Mouse (Mus musculus): ENCODE results near the gene Hsdl2. TPM values are rescaled to one million over a fixed set of nuclear protein-coding genes. Genes with fewer than 3 reads are reported as not detected.

The Hsdl2 gene
- total and polyA plus RNA-seq, 3 experiments: 1.9 to 25.0 (median 18.5) TPM

DNA sequence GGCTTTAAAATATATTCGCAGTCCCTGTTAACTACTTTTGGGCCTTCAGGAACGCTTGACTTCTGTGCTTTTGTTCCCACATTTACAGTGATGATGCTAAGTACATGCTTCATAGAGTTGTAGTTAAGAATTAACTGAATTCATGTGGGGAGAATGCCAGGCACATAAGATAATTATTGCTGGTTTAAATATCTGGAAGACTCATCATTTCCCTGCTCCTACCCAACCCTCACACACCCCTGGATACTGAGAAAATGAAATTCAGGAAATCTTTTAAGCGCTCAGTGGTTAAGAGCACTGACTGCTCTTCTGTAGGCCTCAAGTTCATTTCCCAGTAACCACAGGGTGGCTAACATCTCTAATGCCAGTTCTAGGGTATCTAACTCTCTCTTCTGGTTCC lies 60.7 kb downstream of the Hsdl2 start:
- TF ChIP-seq GATA2 (IDR thresholded peaks at IDR 0.05; ENCODE audit: borderline replicate concordance, low read depth, low read length): no peak
- no peak for TF ChIP-seq POLR2AphosphoS5 (IDR thresholded peaks at IDR 0.05; ENCODE audit: insufficient replicate concordance, low read depth, low read length)
- TF ChIP-seq GATA1 (IDR thresholded peaks at IDR 0.05; ENCODE audit: borderline replicate concordance, low read length): no peak
- TF ChIP-seq TAL1 (conservative IDR thresholded peaks at IDR 0.05; ENCODE audit: low read depth, low read length): no peak
- TF ChIP-seq CTCF (IDR thresholded peaks at IDR 0.05; ENCODE audit: low read depth, low read length): no peak
- Histone ChIP-seq H3K9me3 (replicated peaks) (no peaks in the 10 kb centered on the region), H3K27me3 (ENCODE audit: insufficient read depth, low read length) (no peaks in the 10 kb centered on the region), H3K4me1 (ENCODE audit: insufficient read depth, low read depth, low read length) (peaks cover 84% of the 10 kb centered on the region), H3K4me3 (ENCODE audit: low read depth, low read length) (no peak overlapping the region), H3K36me3 (replicated peaks) (no peaks in the 10 kb centered on the region)
- ATAC-seq (ENCODE audit: extremely low read depth, insufficient number of reproducible peaks, low FRiP score, poor library complexity, severe bottlenecking) (no peak), DNase-seq (ENCODE audit: low spot score) (no peak)

- ATAC-seq (ENCODE audit: extremely low read depth, insufficient number of reproducible peaks, low FRiP score, poor library complexity, severe bottlenecking) (no peak), DNase-seq (ENCODE audit: low spot score) (no peak)
- peaks cover under 1% of the 10 kb centered on the region for H3K36me3 ChIP-seq (replicated peaks)
- no peaks in the 10 kb centered on the region for H3K9me3 ChIP-seq (replicated peaks)
- no peak overlapping the region for H3K4me3 ChIP-seq (ENCODE audit: low read depth, low read length)
- TF ChIP-seq GATA1 (IDR thresholded peaks at IDR 0.05; ENCODE audit: borderline replicate concordance, low read length): no peak
- TF ChIP-seq GATA2 (IDR thresholded peaks at IDR 0.05; ENCODE audit: borderline replicate concordance, low read depth, low read length): no peak
- H3K4me1 ChIP-seq (ENCODE audit: insufficient read depth, low read depth, low read length): peaks cover 83% of the 10 kb centered on the region
- no peaks in the 10 kb centered on the region for H3K27me3 ChIP-seq (ENCODE audit: insufficient read depth, low read length)
Observed at GRCm38 (mm10) chr4:59642657-59643056, 61.3 kb downstream of the Hsdl2 start.

DNA sequence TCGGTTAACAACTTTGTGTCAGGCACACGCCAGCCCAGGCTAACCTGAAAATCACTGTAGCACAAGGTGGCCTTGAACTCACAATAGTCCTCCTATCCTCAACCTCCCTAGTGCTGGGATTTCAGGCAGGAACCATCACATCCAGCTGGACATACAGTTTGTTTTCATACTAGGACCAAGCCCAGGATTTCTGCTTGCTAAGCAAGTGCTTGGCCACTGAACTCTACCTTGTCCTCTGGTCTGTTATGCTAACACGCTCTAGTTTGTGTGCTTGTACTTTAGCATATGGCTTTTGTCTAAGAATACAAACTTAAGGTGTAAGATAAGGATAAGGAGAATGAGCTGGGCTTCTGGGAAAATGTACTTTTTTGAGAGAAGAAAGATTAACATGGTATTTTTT lies 63.1 kb downstream of the Hsdl2 start:
- DNase-seq (ENCODE audit: low spot score) (no peak), ATAC-seq (ENCODE audit: extremely low read depth, insufficient number of reproducible peaks, low FRiP score, poor library complexity, severe bottlenecking) (no peak)
- TF ChIP-seq POLR2AphosphoS5 (IDR thresholded peaks at IDR 0.05; ENCODE audit: insufficient replicate concordance, low read depth, low read length) (no peak), GATA2 (IDR thresholded peaks at IDR 0.05; ENCODE audit: borderline replicate concordance, low read depth, low read length) (no peak), GATA1 (IDR thresholded peaks at IDR 0.05; ENCODE audit: borderline replicate concordance, low read length) (no peak), CTCF (IDR thresholded peaks at IDR 0.05; ENCODE audit: low read depth, low read length) (no peak), TAL1 (conservative IDR thresholded peaks at IDR 0.05; ENCODE audit: low read depth, low read length) (no peak)
- Histone ChIP-seq H3K4me3 (ENCODE audit: low read depth, low read length) (no peak overlapping the region; the same call in 1 of the 2 replicates), H3K36me3 (replicated peaks) (peaks cover 2% of the 10 kb centered on the region), H3K9me3 (replicated peaks) (no peaks in the 10 kb centered on the region), H3K27me3 (ENCODE audit: insufficient read depth, low read length) (no peaks in the 10 kb centered on the region), H3K4me1 (ENCODE audit: insufficient read depth, low read depth, low read length) (peaks cover 84% of the 10 kb centered on the region)

DNA sequence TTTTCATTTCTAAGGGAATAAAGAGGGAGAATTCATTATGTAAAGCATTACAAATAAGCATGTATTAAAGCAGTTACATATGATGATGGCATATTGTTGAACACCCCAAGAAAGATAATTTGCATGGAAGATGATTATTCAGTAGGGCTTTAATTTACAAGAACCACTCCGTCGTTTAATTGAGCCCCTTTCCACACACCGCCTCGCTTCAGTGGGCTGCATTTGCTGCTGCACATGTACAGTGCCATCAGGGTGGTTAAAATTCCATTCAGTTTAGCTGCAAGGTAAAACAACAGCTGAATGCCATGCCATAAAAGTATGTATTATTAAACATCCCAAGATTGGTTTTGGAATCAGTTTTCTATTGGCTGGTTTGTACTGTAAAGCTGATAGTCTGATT lies 63.6 kb downstream of the Hsdl2 start:
- TF ChIP-seq GATA2 (IDR thresholded peaks at IDR 0.05; ENCODE audit: borderline replicate concordance, low read depth, low read length) (no peak), POLR2AphosphoS5 (IDR thresholded peaks at IDR 0.05; ENCODE audit: insufficient replicate concordance, low read depth, low read length) (no peak), GATA1 (IDR thresholded peaks at IDR 0.05; ENCODE audit: borderline replicate concordance, low read length) (no peak), TAL1 (conservative IDR thresholded peaks at IDR 0.05; ENCODE audit: low read depth, low read length) (no peak), CTCF (IDR thresholded peaks at IDR 0.05; ENCODE audit: low read depth, low read length) (no peak)
- Histone ChIP-seq H3K4me3 (ENCODE audit: low read depth, low read length) (no peak overlapping the region; the same call in 1 of the 2 replicates), H3K36me3 (replicated peaks) (peaks cover 2% of the 10 kb centered on the region), H3K27me3 (ENCODE audit: insufficient read depth, low read length) (no peaks in the 10 kb centered on the region), H3K9me3 (replicated peaks) (no peaks in the 10 kb centered on the region), H3K4me1 (ENCODE audit: insufficient read depth, low read depth, low read length) (peaks cover 86% of the 10 kb centered on the region)
- no peak for ATAC-seq (ENCODE audit: extremely low read depth, insufficient number of reproducible peaks, low FRiP score, poor library complexity, severe bottlenecking)
- no peak for DNase-seq (ENCODE audit: low spot score)

- no peak for TF ChIP-seq GATA2 (IDR thresholded peaks at IDR 0.05; ENCODE audit: borderline replicate concordance, low read depth, low read length)
Observed at GRCm38 (mm10) chr4:59645610-59646009, 64.2 kb downstream of the Hsdl2 start.

GRCm38 (mm10) chr4:59646020-59646696 lies 64.8 kb downstream of the Hsdl2 start:
- DNase-seq (ENCODE audit: low spot score) (no peak), ATAC-seq (ENCODE audit: extremely low read depth, insufficient number of reproducible peaks, low FRiP score, poor library complexity, severe bottlenecking) (peak; percentile 82)
- H3K27me3 ChIP-seq (ENCODE audit: insufficient read depth, low read length): no peaks in the 10 kb centered on the region
- no peaks in the 10 kb centered on the region for H3K9me3 ChIP-seq (replicated peaks)
- peaks cover 83% of the 10 kb centered on the region for H3K4me1 ChIP-seq (ENCODE audit: insufficient read depth, low read depth, low read length)
- H3K4me3 ChIP-seq (ENCODE audit: low read depth, low read length): peak overlapping the region; percentile 23; the same call in 1 of the 2 replicates
- peaks cover 4% of the 10 kb centered on the region for H3K36me3 ChIP-seq (replicated peaks)
- peak; percentile 28; the same call in 1 of the 2 replicates for TF ChIP-seq TAL1 (conservative IDR thresholded peaks at IDR 0.05; ENCODE audit: low read depth, low read length)
- TF ChIP-seq POLR2AphosphoS5 (IDR thresholded peaks at IDR 0.05; ENCODE audit: insufficient replicate concordance, low read depth, low read length): no peak

More at GRCm38 (mm10) chr4:59645610-59646009, 64.2 kb downstream of the Hsdl2 start:
- DNase-seq (ENCODE audit: low spot score) (no peak), ATAC-seq (ENCODE audit: extremely low read depth, insufficient number of reproducible peaks, low FRiP score, poor library complexity, severe bottlenecking) (no peak)
- H3K36me3 ChIP-seq (replicated peaks): peaks cover 2% of the 10 kb centered on the region
- peak overlapping the region; percentile 44; the same call in 1 of the 2 replicates for H3K4me3 ChIP-seq (ENCODE audit: low read depth, low read length)
- H3K4me1 ChIP-seq (ENCODE audit: insufficient read depth, low read depth, low read length): peaks cover 84% of the 10 kb centered on the region
- no peaks in the 10 kb centered on the region for H3K27me3 ChIP-seq (ENCODE audit: insufficient read depth, low read length)
- no peaks in the 10 kb centered on the region for H3K9me3 ChIP-seq (replicated peaks)

DNA sequence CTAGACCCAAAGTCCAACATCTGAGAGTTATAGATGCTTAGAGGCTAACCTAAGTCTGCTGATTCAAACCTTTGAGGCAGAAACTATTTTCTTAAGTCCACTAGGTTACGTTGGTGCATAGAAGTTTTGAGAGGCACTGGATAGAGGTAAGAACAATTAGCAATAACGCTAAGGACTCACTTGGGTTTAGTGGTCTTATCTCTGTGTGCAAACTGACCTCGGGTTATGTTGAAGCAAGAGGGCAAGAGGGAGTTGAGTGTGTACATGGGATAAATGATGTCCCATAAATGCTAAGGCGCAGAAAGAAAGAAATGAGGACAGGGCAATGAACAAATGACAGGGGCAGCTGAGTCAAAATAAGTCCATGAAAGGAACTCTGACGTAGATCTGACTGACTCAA lies 67.8 kb downstream of the Hsdl2 start:
- no peak for ATAC-seq (ENCODE audit: extremely low read depth, insufficient number of reproducible peaks, low FRiP score, poor library complexity, severe bottlenecking)
- Histone ChIP-seq H3K4me1 (ENCODE audit: insufficient read depth, low read depth, low read length) (peaks cover 65% of the 10 kb centered on the region), H3K27me3 (ENCODE audit: insufficient read depth, low read length) (no peaks in the 10 kb centered on the region), H3K9me3 (replicated peaks) (no peaks in the 10 kb centered on the region), H3K4me3 (ENCODE audit: low read depth, low read length) (no peak overlapping the region), H3K36me3 (replicated peaks) (peaks cover 4% of the 10 kb centered on the region)
- no peak for TF ChIP-seq GATA2 (IDR thresholded peaks at IDR 0.05; ENCODE audit: borderline replicate concordance, low read depth, low read length)
- TF ChIP-seq GATA1 (IDR thresholded peaks at IDR 0.05; ENCODE audit: borderline replicate concordance, low read length): no peak
- no peak for TF ChIP-seq CTCF (IDR thresholded peaks at IDR 0.05; ENCODE audit: low read depth, low read length)
- no peak for TF ChIP-seq TAL1 (conservative IDR thresholded peaks at IDR 0.05; ENCODE audit: low read depth, low read length)
- no peak for TF ChIP-seq POLR2AphosphoS5 (IDR thresholded peaks at IDR 0.05; ENCODE audit: insufficient replicate concordance, low read depth, low read length)
- no peak for DNase-seq (ENCODE audit: low spot score)
